Mouse (Mus musculus) T-cell, adult 2 months (primary cell): ENCODE measurements around the gene Ccdc62.
A peak's percentile ranks its signal among the peaks of the same experiment; 100 is the strongest.

Experiments
- DNase-seq: peaks from one replicate; pipeline ENCODE4 v3.0.0; 2022; ENCODE audit warnings: low spot score

The Ccdc62 gene

DNA sequence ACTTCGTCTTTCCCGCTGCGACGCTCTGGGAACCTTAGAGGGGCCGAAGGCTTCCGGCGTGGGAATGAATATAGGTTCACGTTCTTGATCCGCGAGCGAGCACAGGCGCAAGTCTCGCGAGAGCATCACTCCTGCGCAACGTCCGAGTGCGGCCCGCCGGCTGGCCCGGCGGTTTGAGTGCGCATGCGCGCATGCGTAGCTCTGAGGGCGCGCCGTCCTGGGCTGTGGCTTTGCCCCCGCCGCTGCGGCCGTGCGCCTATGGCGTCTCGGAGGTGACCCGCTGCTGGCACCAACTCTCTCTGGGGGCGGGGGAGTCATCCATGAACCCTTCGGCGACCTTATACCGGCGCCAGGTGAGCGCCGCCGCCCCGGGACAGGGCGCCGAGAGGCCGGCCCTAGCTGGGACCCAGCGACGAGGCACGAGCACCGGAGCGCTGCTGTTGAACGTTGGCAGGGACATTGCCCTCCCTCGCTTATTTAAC is at the start of gene Ccdc62:
Gene Ccdc62, plus strand, starts transcription at position 172 of the 482 bp plus-strand sequence.
- peak; percentile 91 for DNase-seq

DNA sequence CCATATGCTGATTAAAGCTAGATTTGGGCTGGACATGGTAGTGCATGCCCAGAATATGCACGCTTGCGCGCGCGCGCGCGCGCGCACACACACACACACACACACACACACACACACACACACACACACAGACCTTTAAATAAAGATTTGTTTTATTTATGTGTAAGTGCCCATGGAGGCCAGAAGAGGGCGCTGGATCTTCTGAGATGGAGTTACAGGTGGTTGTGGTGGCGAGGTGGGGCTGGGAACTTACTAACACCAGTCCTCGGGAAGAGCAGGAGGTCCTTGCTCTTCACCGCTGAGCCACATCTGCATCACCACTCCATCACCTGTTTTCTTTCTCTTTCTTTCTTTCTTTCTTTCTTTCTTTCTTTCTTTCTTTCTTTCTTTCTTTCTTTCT is 49.7 kb upstream of the Ccdc62 start:
- no peak for DNase-seq

DNA sequence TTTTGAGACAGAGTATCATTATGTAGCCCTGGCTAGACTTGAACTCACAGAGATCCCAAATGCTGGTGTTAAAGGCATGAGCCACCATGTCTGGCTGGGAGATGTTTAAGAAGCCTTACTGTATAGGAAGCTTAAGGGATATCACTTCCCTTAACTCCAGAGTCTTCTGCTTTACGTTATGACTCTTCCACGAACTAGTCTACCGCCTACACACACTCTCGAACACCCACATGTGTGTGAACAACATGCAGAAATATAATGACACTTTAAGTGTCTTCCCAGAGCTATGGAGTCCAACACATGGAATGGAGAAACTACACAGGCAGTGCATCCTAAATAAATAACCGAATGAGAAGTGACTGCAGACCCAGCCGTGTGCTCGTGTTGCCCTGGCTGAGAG is 46.6 kb upstream of the Ccdc62 start:
- DNase-seq: no peak

DNA sequence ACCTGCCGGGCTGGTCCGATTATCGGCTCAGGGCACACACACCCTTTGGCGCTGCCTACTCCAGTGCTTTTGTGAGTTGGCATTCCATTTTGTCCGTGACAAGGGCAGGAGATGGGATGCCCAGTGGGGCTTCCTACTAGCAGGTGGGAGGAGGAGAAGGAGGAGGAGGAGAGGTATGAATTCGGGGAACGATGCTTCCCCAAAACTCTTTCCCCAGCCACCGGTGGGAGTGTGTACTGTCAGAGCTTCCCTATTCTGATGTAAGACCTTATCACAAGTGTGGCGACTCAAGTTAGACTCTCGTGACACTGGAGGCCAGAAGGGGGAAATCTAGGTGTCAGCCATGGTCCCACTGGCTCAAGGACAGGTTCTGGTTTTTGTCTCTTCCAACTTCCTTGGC is 46.1 kb upstream of the Ccdc62 start:
- no peak for DNase-seq

DNA sequence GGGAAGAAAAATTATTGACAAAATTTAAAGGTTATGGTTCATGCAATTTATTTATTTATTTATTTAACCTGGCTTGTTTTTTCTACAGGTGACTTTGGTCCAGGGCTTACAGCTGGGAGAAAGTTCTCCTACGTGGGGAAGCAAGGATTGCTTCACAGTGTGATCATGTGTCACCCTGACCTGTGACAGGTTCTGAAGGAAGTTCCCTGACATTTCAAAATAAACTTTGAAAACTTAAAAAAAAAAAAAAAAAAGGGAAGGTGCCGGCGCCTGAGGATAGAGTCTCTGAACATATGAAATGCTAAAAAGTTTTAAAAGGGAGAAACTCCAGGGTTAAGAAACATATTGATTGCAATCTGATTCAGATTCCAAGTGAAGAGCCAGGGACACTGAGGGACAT is 44.1 kb upstream of the Ccdc62 start:
- no peak for DNase-seq

DNA sequence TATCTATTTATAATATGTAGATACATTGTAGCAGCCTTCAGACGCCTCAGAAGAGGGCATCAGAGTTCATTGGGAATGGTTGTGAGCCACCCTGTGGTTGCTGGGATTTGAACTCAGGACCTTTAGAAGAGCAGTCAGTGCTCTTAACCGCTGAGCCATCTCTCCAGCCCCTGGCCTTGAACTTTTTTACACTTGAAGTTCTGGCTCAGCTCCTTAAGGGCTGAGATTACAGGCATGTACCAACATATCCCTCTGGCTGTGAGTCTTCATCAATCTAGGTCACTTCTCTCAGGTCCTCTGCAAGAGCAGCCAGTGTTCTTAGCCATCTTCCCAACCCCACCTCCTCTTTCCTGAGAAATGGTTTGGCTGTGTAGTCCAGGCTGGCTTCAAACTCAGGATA is 40.2 kb upstream of the Ccdc62 start:
- no peak for DNase-seq

DNA sequence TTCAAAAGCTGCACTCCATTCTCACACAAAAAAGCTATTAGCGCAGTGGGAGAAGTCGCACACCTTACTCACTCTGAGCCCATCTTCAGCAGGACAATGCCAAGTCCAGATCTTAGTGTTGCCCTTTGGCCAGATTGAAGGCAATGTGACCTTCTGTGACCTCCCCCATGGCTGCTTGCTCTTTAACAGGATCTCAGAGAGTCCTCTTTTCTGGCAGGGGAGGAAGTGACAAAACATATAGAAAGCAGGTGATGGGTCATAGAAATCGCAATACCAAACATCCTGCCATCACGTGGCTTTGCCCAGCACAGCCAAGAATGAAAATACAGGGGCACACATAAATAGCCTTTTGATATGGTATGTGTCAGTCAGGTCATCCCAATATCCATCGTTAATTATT is 39.5 kb upstream of the Ccdc62 start:
- no peak for DNase-seq

DNA sequence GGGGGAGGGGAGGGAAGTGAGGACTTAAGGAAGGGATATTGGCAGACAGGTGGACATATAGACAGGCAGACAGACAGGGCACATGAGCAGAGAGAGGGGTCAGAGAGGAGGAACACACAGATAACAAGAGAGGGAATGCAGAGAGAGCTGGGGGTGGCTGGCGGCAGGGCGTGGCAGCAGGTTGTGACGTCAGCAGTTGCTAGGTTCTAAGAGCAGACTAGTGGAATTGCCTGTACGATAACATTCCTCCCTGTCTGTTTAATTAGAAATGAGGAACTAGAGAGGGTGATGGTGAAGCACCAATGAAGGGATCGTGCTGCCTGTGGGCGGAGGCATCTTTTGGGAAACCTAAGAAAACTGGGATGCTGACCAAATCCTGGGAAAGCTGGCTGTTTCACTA is 38.8 kb upstream of the Ccdc62 start:
- peak; percentile 48 for DNase-seq

DNA sequence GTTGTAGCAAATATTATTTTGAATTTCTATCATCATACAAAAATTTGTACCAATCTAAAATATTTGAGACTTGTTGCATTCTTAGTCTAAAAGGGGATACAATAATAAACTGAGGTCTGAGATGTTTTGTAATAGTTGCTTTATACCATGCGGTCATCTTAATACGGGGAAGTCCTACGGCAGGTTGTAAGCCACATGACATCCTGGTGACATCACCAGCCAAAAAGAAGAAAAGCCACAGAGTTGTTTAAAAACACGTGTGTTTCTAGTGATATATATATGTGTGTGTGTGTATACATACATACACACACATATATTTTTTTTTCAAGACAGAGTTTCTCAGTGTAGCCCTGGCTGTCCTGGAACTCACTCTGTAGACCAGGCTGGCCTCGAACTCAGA is 37.0 kb upstream of the Ccdc62 start:
- no peak for DNase-seq

DNA sequence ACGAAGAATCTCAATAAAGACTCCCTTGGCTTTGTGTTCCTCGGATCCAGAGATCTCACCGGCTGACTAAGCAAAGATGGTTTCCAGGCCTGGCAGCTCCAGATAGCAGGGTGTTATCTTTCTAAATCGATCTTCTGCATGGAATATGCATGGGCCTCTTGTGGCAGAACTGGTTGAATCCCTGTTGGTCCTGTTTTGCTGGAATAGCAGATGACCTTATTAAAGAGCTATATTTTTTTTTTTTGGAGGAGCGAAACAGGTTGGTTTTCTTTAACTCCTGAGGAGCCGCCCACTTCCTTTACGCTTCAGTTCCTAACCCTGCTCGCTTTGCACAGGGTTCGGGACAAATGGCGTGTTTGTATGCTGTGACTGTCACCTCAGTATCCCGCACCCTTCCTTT is 34.1 kb upstream of the Ccdc62 start:
- DNase-seq: no peak

DNA sequence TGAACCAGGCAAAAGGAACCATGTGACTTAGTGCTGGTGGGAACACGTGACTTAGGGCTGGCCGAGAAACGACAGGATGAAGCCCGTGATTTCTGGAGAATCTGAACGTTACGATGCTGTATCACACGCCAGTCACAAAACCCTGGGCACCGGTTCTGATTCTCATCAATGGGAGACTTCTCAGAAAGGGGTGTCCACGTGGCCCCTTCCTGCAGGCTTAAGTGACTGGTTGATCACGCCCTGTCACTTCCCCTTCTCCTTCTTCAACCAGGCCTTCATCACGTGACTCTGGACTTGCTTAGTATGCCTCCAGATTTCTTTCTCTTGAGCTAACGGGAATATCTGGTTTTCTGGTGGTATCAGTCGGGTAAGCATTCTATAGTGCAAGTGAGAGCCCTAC is 33.1 kb upstream of the Ccdc62 start:
- no peak for DNase-seq

DNA sequence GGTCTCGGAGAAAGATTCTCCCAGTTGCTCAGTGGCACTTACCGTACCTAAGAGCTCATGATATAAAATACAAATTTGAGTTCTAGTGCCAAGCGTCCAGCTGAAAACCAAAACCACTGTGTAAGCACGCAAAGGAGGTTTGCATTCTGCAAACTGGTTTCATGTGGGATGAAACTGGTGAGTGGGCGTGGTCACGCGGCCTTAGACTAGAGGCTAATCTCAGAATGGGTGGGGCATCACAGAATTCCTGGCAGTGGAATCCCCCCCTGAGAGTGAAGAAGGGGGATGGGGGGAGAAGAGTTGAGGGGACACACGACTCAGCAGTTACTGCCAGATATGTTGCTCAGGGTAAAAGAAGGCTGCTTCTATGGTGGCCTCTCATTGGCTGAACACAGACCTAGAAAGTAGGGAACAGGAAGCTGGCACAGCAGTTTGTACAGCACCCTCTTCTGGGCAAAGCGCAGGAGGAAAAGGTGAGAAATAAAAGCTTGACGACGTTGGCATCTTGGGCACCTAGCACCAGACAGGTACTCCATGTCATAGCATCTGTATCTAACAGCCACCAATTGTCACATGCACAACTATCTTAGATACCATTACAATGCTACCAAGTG is 26.3 kb upstream of the Ccdc62 start:
- no peak for DNase-seq

DNA sequence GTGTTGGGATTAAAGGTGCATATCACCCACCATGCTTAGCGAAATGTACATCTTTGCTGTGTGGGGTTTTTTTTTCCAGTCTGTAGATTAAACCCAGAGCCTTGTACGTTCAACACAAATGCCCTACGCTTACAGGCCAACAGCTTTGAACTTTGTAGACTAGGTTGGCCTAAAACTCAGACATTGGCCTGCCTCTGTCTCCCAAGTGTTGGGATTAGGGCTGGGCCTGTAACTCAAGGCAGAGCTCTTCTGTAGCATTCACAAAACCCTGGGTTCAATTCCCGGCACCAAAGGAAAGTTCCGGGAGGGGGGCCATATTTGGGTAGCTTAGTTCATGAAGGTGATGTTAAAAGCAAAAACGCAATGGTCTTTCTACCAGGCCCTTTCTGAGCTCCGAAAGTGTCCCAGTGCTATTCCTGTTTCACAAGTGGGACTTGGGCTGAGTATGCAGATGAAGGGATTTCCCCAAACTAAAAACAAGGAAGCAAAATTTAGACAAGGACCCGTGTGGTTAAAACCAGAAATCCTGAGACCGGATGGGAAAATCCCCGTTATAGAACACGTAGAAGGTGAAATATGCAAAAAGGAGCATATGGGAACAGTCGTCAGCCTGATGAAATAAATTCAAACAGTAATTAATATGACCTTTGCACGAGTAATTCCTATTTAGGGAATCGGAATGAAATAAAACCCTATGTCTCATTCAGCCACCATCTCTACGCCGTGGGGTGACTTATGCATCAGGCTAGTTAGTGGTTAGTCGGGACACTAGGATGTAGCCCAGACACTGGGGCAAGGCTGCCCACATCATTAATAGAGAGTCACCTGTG is 24.1 kb upstream of the Ccdc62 start:
- no peak for DNase-seq

DNA sequence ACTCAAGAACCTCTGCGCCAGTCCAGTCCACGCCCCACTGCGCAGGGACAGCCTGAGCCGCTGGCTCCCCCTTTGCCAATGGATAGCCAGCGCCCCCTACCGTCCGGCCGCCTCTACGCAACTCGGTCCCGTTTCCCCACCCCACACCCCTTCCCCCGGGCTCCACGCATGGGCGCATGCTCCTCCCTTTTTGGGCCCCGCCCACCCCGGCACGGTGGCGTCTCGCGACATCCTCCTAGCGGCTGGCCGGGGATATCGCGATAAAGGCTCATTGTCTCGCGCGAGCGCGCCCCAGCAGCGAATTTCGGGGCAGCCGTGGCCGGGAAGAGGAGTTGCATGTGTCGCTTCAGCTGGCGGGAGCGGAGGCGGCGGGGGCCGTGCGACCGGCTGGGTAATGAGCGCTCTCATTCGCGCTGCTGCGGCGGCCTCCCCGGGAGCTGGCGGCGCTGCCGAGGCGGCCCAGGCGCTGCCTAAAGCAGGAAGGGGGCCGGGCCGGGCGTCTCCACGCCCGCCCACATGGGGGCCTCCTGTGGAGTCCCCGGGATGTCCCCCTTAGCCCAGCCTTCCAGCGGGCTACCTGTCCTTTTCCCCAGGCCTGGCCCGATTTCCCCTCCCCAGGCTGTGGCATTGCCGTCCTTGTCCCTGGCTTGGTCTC is 23.4 kb upstream of the Ccdc62 start, which contains the start of gene Denr:
Gene Denr, plus strand, starts transcription at position 200 of the 655 bp plus-strand sequence.
- peak; percentile 99 for DNase-seq

DNA sequence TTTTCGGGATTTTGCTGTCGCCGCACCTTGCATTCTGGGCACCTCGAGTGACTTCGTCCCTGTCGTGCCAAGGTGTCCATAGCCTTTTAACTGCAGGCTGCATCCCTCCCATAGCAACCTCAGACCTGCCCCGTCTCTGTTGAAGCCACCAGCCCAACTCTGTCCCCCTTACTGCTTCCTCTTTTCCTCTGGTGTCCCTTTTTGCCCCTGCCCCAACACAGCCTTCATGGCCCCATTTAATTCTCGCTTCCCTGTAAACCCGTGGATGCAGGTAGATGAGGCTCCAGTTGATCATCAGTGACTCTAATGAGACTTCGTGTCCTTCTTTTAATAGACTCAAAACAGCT is 22.9 kb upstream of the Ccdc62 start:
- DNase-seq: no peak

DNA sequence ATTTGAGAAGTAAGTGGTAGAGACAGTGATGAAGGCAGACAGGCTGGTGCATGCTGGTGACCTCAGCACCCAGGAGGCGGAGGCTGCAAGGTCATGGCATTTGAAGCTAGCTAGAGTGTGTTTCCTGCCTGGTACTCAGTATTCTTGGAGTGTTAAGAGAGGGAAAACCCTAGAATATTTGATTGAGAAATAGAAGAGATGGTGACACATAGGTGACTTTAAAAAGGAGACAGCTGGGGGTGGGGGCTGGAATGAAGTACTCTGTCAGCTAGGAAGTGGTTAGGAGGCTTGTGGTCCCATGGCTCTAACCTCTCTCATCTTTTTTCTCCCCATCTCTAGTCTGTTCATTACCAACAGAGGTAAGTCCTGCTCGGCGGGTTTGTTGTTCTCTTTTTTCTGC is 15.6 kb upstream of the Ccdc62 start:
- DNase-seq: peak; percentile 72

DNA sequence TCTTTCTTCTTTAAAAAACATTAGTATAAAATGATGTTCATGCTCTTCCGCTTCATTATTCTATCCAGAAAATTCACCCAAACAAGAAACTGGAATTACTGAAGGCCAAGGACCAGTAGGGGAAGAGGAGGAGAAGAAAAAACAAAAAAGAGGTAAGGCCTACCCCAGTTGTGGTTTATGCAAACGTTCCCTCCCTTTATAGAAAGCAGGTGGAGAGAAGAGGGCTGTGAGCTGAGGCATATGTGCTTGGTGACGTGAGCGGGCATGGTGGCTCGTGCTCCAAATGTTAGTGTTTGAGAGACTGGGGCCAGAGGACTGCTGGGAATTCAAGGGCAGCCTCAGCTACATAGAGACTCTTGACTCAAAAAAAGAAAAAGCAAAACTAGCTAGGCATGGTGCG is 8.4 kb upstream of the Ccdc62 start:
- no peak for DNase-seq

DNA sequence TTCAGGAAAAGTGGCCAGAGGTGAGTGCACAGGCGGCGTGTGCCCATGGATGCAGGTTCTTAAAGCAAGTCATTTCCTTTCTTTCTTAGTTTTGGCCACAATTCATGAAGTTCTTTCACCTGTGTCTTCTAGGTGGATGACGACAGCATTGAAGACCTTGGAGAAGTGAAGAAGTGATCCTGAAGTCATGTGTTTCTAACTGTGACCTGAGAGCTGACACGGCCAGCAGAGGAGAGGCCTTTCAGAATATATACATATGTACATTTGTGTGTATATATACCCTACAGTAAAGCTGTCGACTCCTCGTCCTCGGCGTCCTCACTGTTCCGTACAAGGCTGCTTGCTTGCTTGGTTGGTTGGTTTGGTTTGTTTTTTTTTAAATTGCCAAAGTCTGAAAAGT is 3.4 kb upstream of the Ccdc62 start, which contains the start of gene Gm43518:
Gene Gm43518, plus strand, starts transcription at position 301 of the 400 bp plus-strand sequence.
- DNase-seq: no peak

DNA sequence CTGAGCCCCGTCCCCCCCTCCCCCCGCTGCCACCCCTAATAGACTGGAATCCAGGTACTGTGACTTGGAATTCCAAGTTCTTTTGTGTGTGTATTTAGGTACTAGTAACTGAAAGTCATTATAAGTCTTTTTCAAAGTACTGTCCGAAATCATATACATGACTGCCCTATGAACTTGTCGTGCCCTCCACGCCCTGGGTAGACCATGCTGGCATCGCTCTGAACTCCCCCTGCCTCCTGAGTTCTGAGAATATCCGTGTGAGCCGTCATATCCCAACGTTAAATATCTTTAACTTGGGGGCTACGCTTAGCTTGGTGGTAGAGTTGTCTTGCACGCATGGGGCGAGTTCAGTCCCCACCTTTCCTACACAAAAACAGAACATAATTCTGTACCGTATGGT is 652 bp downstream of the Ccdc62 start:
- no peak for DNase-seq

DNA sequence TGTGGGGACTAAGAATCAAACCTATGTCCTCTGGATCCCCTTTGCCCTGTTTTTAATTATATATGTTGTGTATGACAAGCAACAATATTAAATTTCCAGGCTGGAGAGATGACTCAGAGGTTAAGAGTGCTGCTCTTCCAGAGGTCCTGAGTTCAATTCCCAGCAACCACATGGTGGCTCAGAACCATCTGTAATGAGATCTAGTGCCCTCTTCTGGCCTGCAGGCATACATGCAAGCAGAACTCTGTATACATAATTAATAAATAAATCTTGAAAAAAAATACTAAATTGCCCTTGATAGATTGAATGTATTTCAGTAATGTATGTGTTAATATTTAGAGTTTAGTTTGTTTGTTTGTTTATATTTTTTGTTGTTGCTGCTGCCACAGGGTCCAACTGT is 2.4 kb downstream of the Ccdc62 start:
- no peak for DNase-seq

DNA sequence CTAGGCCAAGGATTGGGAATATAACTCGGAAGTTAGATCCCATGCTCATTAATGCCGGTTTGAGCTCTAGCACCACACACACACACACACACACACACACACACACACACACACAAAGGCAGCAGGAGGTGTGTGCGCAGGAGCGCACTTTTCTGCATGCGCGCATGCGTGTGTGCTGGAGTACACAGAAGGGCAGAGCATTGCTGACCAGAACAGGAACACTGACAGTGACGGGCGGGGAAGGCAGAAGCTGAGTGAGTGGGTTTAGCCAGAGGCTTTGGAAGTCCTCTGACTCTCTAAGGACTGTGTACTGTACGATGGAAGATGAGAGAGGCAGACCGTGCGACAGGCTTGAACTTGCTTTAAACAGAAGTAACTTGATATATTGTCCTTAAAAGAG is 3.1 kb downstream of the Ccdc62 start:
- no peak for DNase-seq

DNA sequence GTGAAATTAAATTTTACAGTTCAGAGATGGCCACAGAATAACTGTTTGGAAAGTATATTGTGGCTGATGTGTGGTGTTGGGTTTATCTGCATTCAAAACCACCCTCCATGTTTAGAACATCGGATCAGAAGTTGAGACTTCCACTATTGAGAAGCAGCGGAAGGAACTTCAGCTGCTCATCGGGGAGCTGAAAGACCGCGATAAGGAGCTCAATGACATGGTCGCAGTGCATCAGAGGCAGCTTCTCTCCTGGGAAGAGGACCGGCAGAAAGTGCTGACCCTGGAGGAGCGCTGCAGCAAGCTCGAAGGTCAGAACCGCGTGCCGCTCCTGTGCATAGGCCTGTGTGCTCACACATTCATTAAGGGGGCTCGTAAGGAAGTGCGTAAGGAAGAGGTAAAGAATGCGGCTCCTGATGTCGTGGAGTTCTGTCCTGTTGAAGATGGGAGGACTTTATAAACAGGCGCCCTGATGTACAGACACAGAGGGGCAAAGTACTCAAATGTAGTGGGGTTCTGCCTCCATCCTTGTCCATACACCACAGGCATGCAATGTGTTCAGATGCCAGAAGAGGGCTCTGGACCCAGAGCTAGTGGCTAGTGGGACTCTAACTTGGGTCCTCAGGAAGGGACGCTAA is 3.6 kb downstream of the Ccdc62 start:
- DNase-seq: no peak

DNA sequence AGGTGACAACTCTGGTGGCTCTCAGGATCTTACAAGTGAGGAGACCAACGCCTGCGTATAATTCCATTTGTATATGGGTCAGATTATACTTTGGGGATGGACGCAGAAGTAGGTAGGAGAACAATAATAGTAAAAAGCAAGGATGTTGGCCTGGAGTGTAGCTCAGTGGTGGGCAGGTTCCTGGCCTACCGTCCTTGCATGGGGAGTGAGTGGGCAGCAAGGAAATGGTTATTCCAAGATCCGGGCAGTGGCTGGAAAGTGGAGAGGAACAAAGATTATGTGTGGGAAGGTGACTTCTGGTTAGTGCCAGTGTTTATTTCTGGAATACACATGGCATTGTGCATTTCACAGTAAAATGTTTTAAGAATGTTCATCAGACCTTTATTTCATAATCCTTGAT is 5.5 kb downstream of the Ccdc62 start:
- no peak for DNase-seq
